Mouse (Mus musculus) hindbrain, embryonic 14.5 days (tissue): ENCODE results near the gene Bace1. TPM values are rescaled to one million over a fixed set of nuclear protein-coding genes. Genes with fewer than 3 reads are reported as not detected.
A peak's percentile ranks its signal among the peaks of the same experiment; 100 is the strongest.

Experiments
- ATAC-seq: fragments of 200-750 bp; cut with Nextera tagmentation; 2 replicates; pipeline ENCODE4 v1.8.0; 2017; ENCODE audit warnings: moderate number of reproducible peaks, mild to moderate bottlenecking, moderate TSS enrichment, moderate library complexity; ENCODE audit not compliant: low FRiP score
- DNase-seq: peaks from one replicate; pipeline ENCODE4 v3.0.0-alpha.2; 2015; ENCODE audit warnings: low spot score
- H3K27ac ChIP-seq: fragments of 300-500 bp; sonication (generic); 2 replicates; pipeline ENCODE4 v1.5.1; 2014; ENCODE audit warnings: mild to moderate bottlenecking, moderate library complexity
- H3K27me3 ChIP-seq: fragments of 300-500 bp; sonication (generic); 2 replicates; pipeline ENCODE4 v1.6.1; 2014; ENCODE audit warnings: mild to moderate bottlenecking, low read length, mixed read lengths; ENCODE audit not compliant: control insufficient read depth, insufficient read depth
- H3K36me3 ChIP-seq: fragments of 300-500 bp; sonication (generic); replicated peaks from 2 replicates; pipeline ENCODE4 v1.6.1; 2014; ENCODE audit not compliant: control insufficient read depth, insufficient read depth
- H3K4me1 ChIP-seq: fragments of 300-500 bp; sonication (generic); replicated peaks from 2 replicates; pipeline ENCODE4 v1.6.1; 2014; ENCODE audit warnings: antibody characterized with exemption, low read length, mixed read lengths; ENCODE audit not compliant: control insufficient read depth, insufficient read depth
- H3K4me2 ChIP-seq: fragments of 300-500 bp; sonication (generic); replicated peaks from 2 replicates; pipeline ENCODE4 v1.6.1; 2014; ENCODE audit warnings: mild to moderate bottlenecking, moderate library complexity
- H3K4me3 ChIP-seq: fragments of 300-500 bp; sonication (generic); replicated peaks from 2 replicates; pipeline ENCODE4 v1.5.1; 2014; ENCODE audit warnings: mild to moderate bottlenecking, low read length
- H3K9ac ChIP-seq: fragments of 300-500 bp; sonication (generic); 2 replicates; pipeline ENCODE4 v1.6.1; 2014
- H3K9me3 ChIP-seq: fragments of 300-500 bp; sonication (generic); 2 replicates; pipeline ENCODE4 v1.6.1; 2016; ENCODE audit warnings: low read length; ENCODE audit not compliant: control insufficient read depth
- WGBS: fragments of 180-500 bp; shearing (Covaris S2); extraction: QIAGEN DNeasy Blood & Tissue Kit; methylation state at CpG from one replicate; pipeline ENCODE4 v1.1.7; 2014; 5-methylcytosine and 5-hydroxymethylcytosine counted together
- polyA plus RNA-seq: library from polyadenylated mRNA; unstranded; fragments of >200 nt; fragmentation: Nextera tagmentation; extraction: Ambion mirVana; gene quantifications from 2 replicates; pipeline ENCODE4 v1.2.1, GENCODE M21; 2014

Gene Bace1
- polyA plus RNA-seq, 1 experiment from 2014 or later: 46.0 TPM

GRCm38 (mm10) chr9:45803070-45803774 lies 35.2 kb upstream of the Bace1 start:
- no peak overlapping the region for H3K4me3 ChIP-seq
- WGBS: 76% methylated on average over 21 of the region's 21 CpGs
- no peaks in the 10 kb centered on the region for H3K27me3 ChIP-seq
- H3K27ac ChIP-seq: no peak overlapping the region
- no peak overlapping the region for H3K4me2 ChIP-seq
- no peaks in the 10 kb centered on the region for H3K9me3 ChIP-seq
- no peak for DNase-seq
- peaks cover 34% of the 10 kb centered on the region for H3K36me3 ChIP-seq
- no peak for ATAC-seq
- H3K9ac ChIP-seq: no peak overlapping the region
- no peaks in the 10 kb centered on the region; the same call in 1 of the 2 replicates for H3K4me1 ChIP-seq

GRCm38 (mm10) chr9:45806847-45807246 lies 31.5 kb upstream of the Bace1 start:
- no peak overlapping the region for H3K4me2 ChIP-seq
- no peaks in the 10 kb centered on the region for H3K27me3 ChIP-seq
- H3K9me3 ChIP-seq: no peaks in the 10 kb centered on the region
- H3K4me1 ChIP-seq: no peaks in the 10 kb centered on the region
- ATAC-seq (no peak), DNase-seq (no peak)
- H3K4me3 ChIP-seq: no peak overlapping the region
- H3K9ac ChIP-seq: no peak overlapping the region
- peaks cover 20% of the 10 kb centered on the region for H3K36me3 ChIP-seq
- WGBS: 92% methylated on average over 11 of the region's 11 CpGs
- no peak overlapping the region for H3K27ac ChIP-seq

GRCm38 (mm10) chr9:45807337-45807736 lies 31.0 kb upstream of the Bace1 start:
- Histone ChIP-seq H3K27ac (no peak overlapping the region), H3K9me3 (no peaks in the 10 kb centered on the region), H3K36me3 (peaks cover 20% of the 10 kb centered on the region), H3K4me2 (no peak overlapping the region), H3K4me3 (no peak overlapping the region), H3K9ac (no peak overlapping the region), H3K4me1 (no peaks in the 10 kb centered on the region), H3K27me3 (no peaks in the 10 kb centered on the region)
- DNase-seq (no peak), ATAC-seq (no peak)
- 92% methylated on average over 11 of the region's 11 CpGs for WGBS

GRCm38 (mm10) chr9:45807761-45808160 lies 30.6 kb upstream of the Bace1 start:
- no peak for ATAC-seq
- no peak overlapping the region for H3K9ac ChIP-seq

GRCm38 (mm10) chr9:45811946-45812345 lies 26.4 kb upstream of the Bace1 start:
- H3K27me3 ChIP-seq: no peaks in the 10 kb centered on the region
- no peak overlapping the region for H3K4me3 ChIP-seq
- peaks cover 8% of the 10 kb centered on the region for H3K36me3 ChIP-seq
- no peak overlapping the region for H3K4me2 ChIP-seq
- H3K27ac ChIP-seq: no peak overlapping the region
- H3K4me1 ChIP-seq: no peaks in the 10 kb centered on the region
- no peaks in the 10 kb centered on the region for H3K9me3 ChIP-seq
- no peak for DNase-seq
- no peak overlapping the region for H3K9ac ChIP-seq
- 78% methylated on average over 5 of the region's 5 CpGs for WGBS
- ATAC-seq: no peak

More at GRCm38 (mm10) chr9:45807761-45808160, 30.6 kb upstream of the Bace1 start:
- Histone ChIP-seq H3K4me2 (no peak overlapping the region), H3K4me1 (no peaks in the 10 kb centered on the region), H3K9me3 (no peaks in the 10 kb centered on the region), H3K27ac (no peak overlapping the region), H3K36me3 (peaks cover 20% of the 10 kb centered on the region), H3K4me3 (no peak overlapping the region), H3K27me3 (no peaks in the 10 kb centered on the region)
- no peak for DNase-seq
- 89% methylated on average over 8 of the region's 8 CpGs for WGBS

- Histone ChIP-seq H3K27me3 (no peaks in the 10 kb centered on the region), H3K4me3 (no peak overlapping the region), H3K4me1 (no peaks in the 10 kb centered on the region), H3K4me2 (no peak overlapping the region), H3K9ac (no peak overlapping the region), H3K9me3 (no peaks in the 10 kb centered on the region), H3K36me3 (0 out of 2 replicates have a peak, but pooled peaks cover 6% of the 10 kb centered on the region), H3K27ac (0 out of 2 replicates have a peak overlapping the region, but pooled peaks have one; percentile 47)
- ATAC-seq (no peak), DNase-seq (no peak)
- 78% methylated on average over 9 of the region's 9 CpGs for WGBS
Measured at GRCm38 (mm10) chr9:45815113-45815512, 23.3 kb upstream of the Bace1 start.

- no peaks in the 10 kb centered on the region for H3K4me1 ChIP-seq
- H3K4me3 ChIP-seq: no peak overlapping the region
- H3K9ac ChIP-seq: no peak overlapping the region
- no peak overlapping the region for H3K4me2 ChIP-seq
- H3K9me3 ChIP-seq: no peaks in the 10 kb centered on the region
- no peak for ATAC-seq
- 0 out of 2 replicates have a peak overlapping the region, but pooled peaks have one; percentile 47 for H3K27ac ChIP-seq
- no peaks in the 10 kb centered on the region for H3K27me3 ChIP-seq
- 92% methylated on average over 10 of the region's 10 CpGs for WGBS
- DNase-seq: no peak
- 0 out of 2 replicates have a peak, but pooled peaks cover 6% of the 10 kb centered on the region for H3K36me3 ChIP-seq
Measured at GRCm38 (mm10) chr9:45815525-45815924, 22.9 kb upstream of the Bace1 start.

- H3K36me3 ChIP-seq: peaks cover 21% of the 10 kb centered on the region; the same call in 1 of the 2 replicates
Measured at GRCm38 (mm10) chr9:45818406-45819011, 19.9 kb upstream of the Bace1 start.

GRCm38 (mm10) chr9:45827663-45828290 lies 10.6 kb upstream of the Bace1 start:
- H3K27ac ChIP-seq: peak overlapping the region; percentile 16; the same call in 1 of the 2 replicates
- peak overlapping the region; percentile 68 for H3K9ac ChIP-seq
- peak overlapping the region; percentile 81 for H3K4me3 ChIP-seq
- H3K9me3 ChIP-seq: no peaks in the 10 kb centered on the region
- 8% methylated on average over 20 of the region's 23 CpGs for WGBS
- H3K36me3 ChIP-seq: 0 out of 2 replicates have a peak, but pooled peaks cover 6% of the 10 kb centered on the region
- DNase-seq (no peak), ATAC-seq (peak; percentile 34; the same call in 1 of the 2 replicates)
- H3K4me2 ChIP-seq: peak overlapping the region; percentile 65
- H3K4me1 ChIP-seq: peaks cover 6% of the 10 kb centered on the region
- no peaks in the 10 kb centered on the region for H3K27me3 ChIP-seq

More at GRCm38 (mm10) chr9:45818406-45819011, 19.9 kb upstream of the Bace1 start:
- Histone ChIP-seq H3K27ac (no peak overlapping the region), H3K4me3 (no peak overlapping the region), H3K27me3 (no peaks in the 10 kb centered on the region), H3K9me3 (no peaks in the 10 kb centered on the region), H3K9ac (no peak overlapping the region), H3K4me2 (no peak overlapping the region), H3K4me1 (no peaks in the 10 kb centered on the region)
- ATAC-seq: no peak
- 89% methylated on average over 9 of the region's 9 CpGs for WGBS
- no peak for DNase-seq
